ENCODE assay signal across 9 mouse cellular contexts in the genomic region with DNA sequence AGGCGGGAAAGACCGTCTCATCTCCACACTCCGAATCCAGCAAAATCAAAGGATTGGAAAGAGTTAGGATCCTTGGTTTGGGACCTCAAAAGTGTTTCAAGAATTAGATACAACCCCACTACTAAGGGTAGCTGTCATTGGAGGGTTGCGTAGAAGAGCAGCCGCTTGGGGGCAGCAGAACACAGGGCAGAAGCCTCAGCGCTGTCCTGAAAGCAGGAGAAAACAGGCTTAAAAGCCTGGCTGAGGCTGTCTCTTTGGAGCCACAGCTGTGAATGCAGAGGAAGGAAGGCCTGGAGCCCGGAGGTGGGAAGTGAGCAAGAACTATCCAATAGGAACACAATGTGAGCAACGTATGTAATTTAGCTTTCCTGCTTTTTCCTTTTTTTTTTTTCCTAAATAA. TPM values are rescaled to one million over a fixed set of nuclear protein-coding genes. Genes with fewer than 3 reads are reported as not detected.
DNase-seq lines count a peak whose midpoint lies in the region; ATAC-seq lines count a peak whose summit lies in the region.
"Had no signal": no experiment of that assay in that cellular context is flagged by ENCODE, and none has a peak within 500 bp of the region (broad histone marks: within the 10 kb centered on the region; RNA-seq: fewer than 3 reads in every experiment).

No protein-coding gene starts in this region.

- ATAC-seq in hindbrain, embryonic 14.5 days (ENCODE audit: low FRiP score) = peak; percentile 86; the same call in 1 of the 2 replicates

- no peak overlapping the region for H3K4me3 ChIP-seq in hindbrain, embryonic 14.5 days (replicated peaks; ENCODE audit: low read length)
- H3K4me3 ChIP-seq: neural tube, embryonic 12.5 days had no signal

- no peak overlapping the region for H3K27ac ChIP-seq in hindbrain, embryonic 14.5 days
- H3K27ac ChIP-seq: neural tube, embryonic 12.5 days had no signal

- H3K9me3 ChIP-seq in hindbrain, embryonic 14.5 days (ENCODE audit: control insufficient read depth, low read length) = no peaks in the 10 kb centered on the region
- H3K9me3 ChIP-seq: neural tube, embryonic 12.5 days had no signal

- no peak overlapping the region for H3K9ac ChIP-seq in hindbrain, embryonic 14.5 days
- H3K9ac ChIP-seq: neural tube, embryonic 12.5 days had no signal

- 4% methylated on average over 8 of the region's 8 CpGs for WGBS in hindbrain, embryonic 14.5 days

- no peaks in the 10 kb centered on the region for H3K27me3 ChIP-seq in hindbrain, embryonic 14.5 days (ENCODE audit: control insufficient read depth, insufficient read depth, low read length)
- H3K27me3 ChIP-seq: neural tube, embryonic 12.5 days had no signal

- DNase-seq in R1 (ENCODE audit: low read depth, low spot score) = peak; percentile 68
- DNase-seq in cerebellum, postnatal 14 days = peak; percentile 90 to 93
- peak; percentile 80 to 88 for DNase-seq in frontal cortex, postnatal 36 days (ENCODE audit: low spot score in 2 of 2)
- DNase-seq in hindbrain, embryonic 14.5 days (ENCODE audit: low spot score) = peak; percentile 88
- DNase-seq in layer of hippocampus, postnatal 25 days (ENCODE audit: extremely low spot score in 1 of 2, low spot score in 1 of 2) = peak; percentile 70 to 92
- peak; percentile 90 for DNase-seq in lung, postnatal 10 days
- peak; percentile 86 for DNase-seq in retina, postnatal 1 day
- DNase-seq in thymus, postnatal 36 days = peak; percentile 75 to 80

- no peaks in the 10 kb centered on the region for H3K4me1 ChIP-seq in hindbrain, embryonic 14.5 days (replicated peaks; ENCODE audit: control insufficient read depth, insufficient read depth, low read length)
- H3K4me1 ChIP-seq: neural tube, embryonic 12.5 days had no signal

- H3K36me3 ChIP-seq in hindbrain, embryonic 14.5 days (replicated peaks; ENCODE audit: control insufficient read depth, insufficient read depth) = no peaks in the 10 kb centered on the region
- H3K36me3 ChIP-seq: neural tube, embryonic 12.5 days had no signal

- no peak overlapping the region for H3K4me2 ChIP-seq in hindbrain, embryonic 14.5 days (replicated peaks)
- H3K4me2 ChIP-seq: neural tube, embryonic 12.5 days had no signal

RNA-seq across cellular contexts. Expression of gene Rps3, which starts 16.7 kb away (rescaled TPM):
- polyA plus RNA-seq in hindbrain, embryonic 14.5 days (2014; fragmentation: Nextera tagmentation; extraction: Ambion mirVana) = 445 and 515 TPM in 2 replicates
- 100 to 1,000 TPM; 250 to 278 TPM for total RNA-seq in layer of hippocampus, postnatal 25 days (2021)

RNA-seq across cellular contexts. Expression of gene Klhl35, which starts 34.4 kb away (rescaled TPM):
- 4.1 and 4.7 TPM in 2 replicates for polyA plus RNA-seq in hindbrain, embryonic 14.5 days (2014; fragmentation: Nextera tagmentation; extraction: Ambion mirVana)
- 1 to 10 TPM; 2.2 to 3.5 TPM for total RNA-seq in layer of hippocampus, postnatal 25 days (2021)

RNA-seq across cellular contexts. Expression of gene Arrb1, which starts 35.1 kb away (rescaled TPM):
- polyA plus RNA-seq in hindbrain, embryonic 14.5 days (2014; fragmentation: Nextera tagmentation; extraction: Ambion mirVana) = 9.8 and 10.1 TPM in 2 replicates
- total RNA-seq in layer of hippocampus, postnatal 25 days (2021) = 100 to 1,000 TPM; 135 to 152 TPM
